Mouse (Mus musculus) cortical plate, adult 2 months (tissue): ENCODE results near the gene Gh.
A peak's percentile ranks its signal among the peaks of the same experiment; 100 is the strongest.

Experiments used
- CTCF ChIP-seq: fragments of 200-500 bp; IDR thresholded peaks from 2 replicates; pipeline ENCODE4 v1.5.1; 2011; ENCODE audit warnings: mild to moderate bottlenecking, control low read depth, low read length; ENCODE audit not compliant: insufficient read depth; ENCODE audit errors: extremely low read depth
- POLR2A ChIP-seq: fragments of 200-500 bp; IDR thresholded peaks from 2 replicates; pipeline ENCODE4 v1.6.1; 2011; ENCODE audit warnings: mild to moderate bottlenecking, low read length, control low read depth; ENCODE audit not compliant: insufficient read depth; ENCODE audit errors: extremely low read depth

DNA sequence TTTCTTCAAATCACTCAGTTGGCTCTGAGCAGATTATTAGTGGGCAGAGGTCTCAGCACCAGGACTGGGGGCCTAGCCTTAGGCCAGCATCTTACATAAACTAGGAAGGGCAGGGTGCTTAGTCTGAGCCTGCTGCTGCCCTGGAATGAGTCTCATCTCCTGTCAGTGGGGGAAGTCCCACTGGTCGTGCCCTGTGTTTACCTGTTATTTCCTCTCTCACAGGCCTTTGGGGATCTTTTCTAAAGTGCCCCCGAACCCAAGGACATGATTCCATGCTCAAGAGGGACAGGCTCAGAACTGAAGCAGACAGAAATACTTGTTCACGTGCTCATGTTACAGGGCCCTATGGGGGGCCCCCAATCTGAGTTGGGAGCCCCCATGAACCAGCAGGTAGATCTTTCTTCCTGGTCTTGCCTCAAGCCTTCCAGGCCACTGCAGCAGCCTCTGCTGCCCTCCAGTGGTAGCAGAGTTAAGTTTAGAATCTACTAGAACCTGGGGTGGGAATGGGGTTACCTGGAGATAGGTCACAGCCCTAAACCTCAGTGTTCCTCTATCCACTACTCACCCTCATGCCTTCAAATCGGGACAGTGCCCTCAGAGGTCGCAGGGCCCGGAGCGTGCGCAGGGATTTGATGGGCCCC, 24.0 kb upstream of the Gh start:
- TF ChIP-seq POLR2A (no peak), CTCF (peak; percentile 84)
